Mouse (Mus musculus) neural tube, embryonic 11.5 days (tissue): ENCODE data around the gene Sfxn5. TPM values are rescaled to one million over a fixed set of nuclear protein-coding genes. Genes with fewer than 3 reads are reported as not detected.

Source experiments
- ATAC-seq: fragments of 200-750 bp; cut with Nextera tagmentation; 2 replicates; pipeline ENCODE4 v1.8.0; 2017; ENCODE audit warnings: moderate number of reproducible peaks, mild to moderate bottlenecking, moderate TSS enrichment, moderate library complexity; ENCODE audit not compliant: insufficient read depth, low FRiP score, low TSS enrichment
- DNase-seq: peaks from one replicate; pipeline ENCODE4 v3.0.0-alpha.2; 2015; ENCODE audit warnings: low spot score
- H3K27ac ChIP-seq: fragments of 300-500 bp; sonication (generic); 2 replicates; pipeline ENCODE4 v1.5.1; 2014; ENCODE audit warnings: low read depth, mild to moderate bottlenecking, low read length
- H3K27me3 ChIP-seq: fragments of 300-500 bp; sonication (generic); 2 replicates; pipeline ENCODE4 v1.6.1; 2014; ENCODE audit warnings: mild to moderate bottlenecking, low read length, mixed read lengths; ENCODE audit not compliant: control insufficient read depth, insufficient read depth
- H3K36me3 ChIP-seq: fragments of 300-500 bp; sonication (generic); 2 replicates; pipeline ENCODE4 v1.6.1; 2014; ENCODE audit warnings: mild to moderate bottlenecking, low read length, moderate library complexity, mixed read lengths; ENCODE audit not compliant: control insufficient read depth, insufficient read depth
- H3K4me1 ChIP-seq: fragments of 300-500 bp; sonication (generic); 2 replicates; pipeline ENCODE4 v1.6.1; 2014; ENCODE audit warnings: low read length, mixed read lengths; ENCODE audit not compliant: control insufficient read depth, insufficient read depth
- H3K4me2 ChIP-seq: fragments of 300-500 bp; sonication (generic); 2 replicates; pipeline ENCODE4 v1.6.1; 2014; ENCODE audit warnings: low read depth, mild to moderate bottlenecking, moderate library complexity
- H3K4me3 ChIP-seq: fragments of 300-500 bp; sonication (generic); 2 replicates; pipeline ENCODE4 v1.5.1; 2014; ENCODE audit warnings: low read depth, low read length
- H3K9ac ChIP-seq: fragments of 300-500 bp; sonication (generic); 2 replicates; pipeline ENCODE4 v1.6.1; 2014; ENCODE audit warnings: mild to moderate bottlenecking, low read length
- H3K9me3 ChIP-seq: fragments of 300-500 bp; sonication (generic); 2 replicates; pipeline ENCODE4 v1.6.1; 2016; ENCODE audit warnings: low read length; ENCODE audit not compliant: control insufficient read depth
- WGBS: fragments of 180-500 bp; shearing (Covaris S2); extraction: QIAGEN DNeasy Blood & Tissue Kit; methylation state at CpG from one replicate; pipeline ENCODE4 v1.1.7; 2014; 5-methylcytosine and 5-hydroxymethylcytosine counted together
- polyA plus RNA-seq: library from polyadenylated mRNA; unstranded; fragments of >200 nt; fragmentation: Nextera tagmentation; extraction: Ambion mirVana; gene quantifications from 2 replicates; pipeline ENCODE4 v1.2.1, GENCODE M21; 2014

The Sfxn5 gene
- polyA plus RNA-seq, 1 experiment from 2014 or later, result 5.5 TPM

DNA sequence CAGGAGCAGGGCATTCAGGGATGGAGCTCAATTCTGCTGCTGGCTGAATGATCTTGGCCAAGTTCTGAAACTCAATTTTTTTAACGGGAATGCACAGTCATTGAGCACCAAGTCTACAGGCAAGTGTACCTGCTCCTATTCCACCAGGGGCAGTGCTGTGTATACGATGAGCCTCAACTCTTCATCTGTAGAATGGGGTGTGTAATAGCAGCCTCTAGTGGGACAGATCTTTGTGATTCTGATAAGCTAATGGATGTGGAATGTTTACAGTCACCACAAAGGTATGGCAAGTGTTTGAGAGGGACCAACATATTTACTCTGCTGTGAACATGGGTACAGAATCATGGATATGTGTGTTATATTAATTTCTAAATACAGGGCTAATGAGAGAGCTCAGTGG is 17.0 kb downstream of the Sfxn5 start:
- H3K4me2 ChIP-seq, result no peak overlapping the region
- H3K9me3 ChIP-seq, result no peaks in the 10 kb centered on the region
- DNase-seq (no peak), ATAC-seq (no peak)
- H3K27me3 ChIP-seq, result no peaks in the 10 kb centered on the region
- no peaks in the 10 kb centered on the region for H3K36me3 ChIP-seq
- no peak overlapping the region for H3K27ac ChIP-seq
- no peak overlapping the region for H3K9ac ChIP-seq
- 92% methylated on average over 2 of the region's 2 CpGs for WGBS
- H3K4me3 ChIP-seq, result no peak overlapping the region
- H3K4me1 ChIP-seq, result no peaks in the 10 kb centered on the region; the same call in 1 of the 2 replicates

DNA sequence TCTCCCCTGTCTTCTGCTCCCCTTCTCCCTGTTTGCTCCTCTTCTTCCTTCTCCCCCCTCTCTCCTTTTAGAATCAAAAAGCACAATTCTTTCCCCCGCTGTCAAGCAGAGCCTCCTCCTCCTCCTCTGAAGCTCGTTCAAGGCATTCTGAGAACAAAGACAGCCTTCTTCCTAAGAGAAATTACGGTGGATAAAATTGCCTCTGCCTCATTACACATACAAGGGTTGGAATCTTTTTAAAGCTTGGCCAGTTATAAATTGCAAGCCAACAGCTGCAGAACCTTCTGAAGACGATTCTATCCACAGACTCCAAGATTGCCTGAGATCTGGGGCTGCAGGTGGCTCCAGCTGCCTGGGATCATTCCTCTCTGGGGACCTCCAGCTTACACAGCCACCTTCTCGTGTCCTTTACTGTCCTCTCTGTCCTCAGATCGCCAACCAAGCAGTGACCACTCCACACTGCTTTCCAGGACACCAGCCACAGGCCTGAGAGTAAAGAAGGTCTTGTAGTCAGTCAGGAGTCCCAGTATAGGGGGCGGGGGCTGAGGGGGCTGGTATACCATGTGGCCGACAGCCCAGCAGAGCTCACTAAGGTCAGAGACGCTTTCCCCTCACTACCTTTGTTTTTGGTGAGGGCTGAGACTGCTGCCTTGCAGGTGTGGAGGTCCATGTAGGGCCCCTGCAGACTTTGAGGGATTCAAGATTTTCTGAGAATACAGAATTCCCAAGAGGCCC is 19.0 kb downstream of the Sfxn5 start:
- H3K36me3 ChIP-seq, result no peaks in the 10 kb centered on the region
- ATAC-seq (no peak), DNase-seq (no peak)
- no peak overlapping the region for H3K4me2 ChIP-seq
- H3K4me3 ChIP-seq, result no peak overlapping the region
- H3K27ac ChIP-seq, result no peak overlapping the region
- H3K4me1 ChIP-seq, result no peaks in the 10 kb centered on the region; the same call in 1 of the 2 replicates
- H3K9me3 ChIP-seq, result no peaks in the 10 kb centered on the region
- no peaks in the 10 kb centered on the region for H3K27me3 ChIP-seq
- 29% methylated on average over 9 of the region's 9 CpGs for WGBS
- H3K9ac ChIP-seq, result no peak overlapping the region

GRCm38 (mm10) chr6:85307894-85308293 is 25.3 kb downstream of the Sfxn5 start:
- H3K9ac ChIP-seq, result no peak overlapping the region
- ATAC-seq (no peak), DNase-seq (no peak)
- H3K4me3 ChIP-seq, result no peak overlapping the region
- no peaks in the 10 kb centered on the region for H3K27me3 ChIP-seq
- no peaks in the 10 kb centered on the region for H3K4me1 ChIP-seq
- H3K4me2 ChIP-seq, result no peak overlapping the region
- H3K27ac ChIP-seq, result no peak overlapping the region
- H3K9me3 ChIP-seq, result no peaks in the 10 kb centered on the region
- 84% methylated on average over 4 of the region's 4 CpGs for WGBS
- H3K36me3 ChIP-seq, result no peaks in the 10 kb centered on the region

- ATAC-seq, result no peak
- WGBS, result 87% methylated on average over 3 of the region's 3 CpGs
- H3K27me3 ChIP-seq, result no peaks in the 10 kb centered on the region
These were observed 26.8 kb downstream of the Sfxn5 start for GRCm38 (mm10) chr6:85306375-85306774.

GRCm38 (mm10) chr6:85305826-85306225 is 27.4 kb downstream of the Sfxn5 start:
- Histone ChIP-seq H3K9me3 (no peaks in the 10 kb centered on the region), H3K9ac (no peak overlapping the region), H3K4me3 (no peak overlapping the region), H3K27me3 (no peaks in the 10 kb centered on the region), H3K27ac (no peak overlapping the region), H3K36me3 (no peaks in the 10 kb centered on the region), H3K4me2 (no peak overlapping the region), H3K4me1 (no peaks in the 10 kb centered on the region)
- DNase-seq (no peak), ATAC-seq (no peak)

More at GRCm38 (mm10) chr6:85306375-85306774, 26.8 kb downstream of the Sfxn5 start:
- no peak for DNase-seq
- Histone ChIP-seq H3K9me3 (no peaks in the 10 kb centered on the region), H3K9ac (no peak overlapping the region), H3K4me1 (no peaks in the 10 kb centered on the region), H3K4me3 (no peak overlapping the region), H3K27ac (no peak overlapping the region), H3K36me3 (no peaks in the 10 kb centered on the region), H3K4me2 (no peak overlapping the region)

- Histone ChIP-seq H3K9ac (no peak overlapping the region), H3K9me3 (no peaks in the 10 kb centered on the region), H3K27ac (no peak overlapping the region), H3K4me2 (no peak overlapping the region), H3K4me3 (no peak overlapping the region), H3K36me3 (no peaks in the 10 kb centered on the region), H3K27me3 (no peaks in the 10 kb centered on the region), H3K4me1 (no peaks in the 10 kb centered on the region)
- no peak for ATAC-seq
- DNase-seq, result no peak
- 85% methylated on average over 5 of the region's 5 CpGs for WGBS
These were observed 28.3 kb downstream of the Sfxn5 start for GRCm38 (mm10) chr6:85304966-85305365.

DNA sequence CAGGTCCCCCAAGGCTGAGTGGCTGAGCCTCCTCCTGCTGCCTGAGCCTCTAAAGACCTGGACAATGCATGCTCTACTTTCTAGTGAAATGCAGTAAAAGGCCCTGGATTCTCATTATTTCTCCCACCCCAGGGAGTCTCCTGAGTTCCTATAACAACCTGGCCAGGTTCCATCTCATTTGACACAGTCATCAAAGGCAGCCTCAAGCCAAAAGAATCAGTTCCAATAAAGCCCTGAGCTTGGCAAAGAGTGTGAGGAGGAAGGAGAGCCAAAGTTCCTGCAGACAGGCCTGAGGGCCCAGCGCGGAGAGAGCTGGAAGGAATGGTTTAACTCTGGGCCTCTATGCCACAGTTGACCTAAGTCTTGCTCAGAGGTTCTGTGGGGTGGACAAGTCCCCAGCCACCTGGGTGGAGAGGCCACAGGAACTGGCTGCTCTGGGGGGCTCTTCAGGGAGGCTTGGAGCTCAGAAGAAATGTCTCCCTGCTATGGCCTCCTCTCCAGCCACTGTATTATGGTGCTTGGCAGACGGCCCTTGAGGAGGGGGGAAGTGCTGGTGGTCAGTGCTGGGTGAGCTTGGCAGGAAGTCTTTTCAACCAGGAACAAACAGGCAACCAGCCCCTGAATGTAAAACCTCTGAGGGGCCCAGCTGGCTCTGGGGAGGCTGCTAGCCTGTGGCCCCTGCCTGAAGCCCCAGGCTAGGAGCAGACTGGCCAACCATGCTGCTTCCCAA is 30.7 kb downstream of the Sfxn5 start:
- Histone ChIP-seq H3K9me3 (no peaks in the 10 kb centered on the region), H3K27me3 (no peaks in the 10 kb centered on the region), H3K36me3 (no peaks in the 10 kb centered on the region), H3K4me2 (no peak overlapping the region), H3K4me1 (no peaks in the 10 kb centered on the region), H3K27ac (no peak overlapping the region), H3K4me3 (no peak overlapping the region), H3K9ac (no peak overlapping the region)
- 73% methylated on average over 3 of the region's 3 CpGs for WGBS
- no peak for DNase-seq
- no peak for ATAC-seq

- WGBS, result 73% methylated on average over 7 of the region's 7 CpGs
- Histone ChIP-seq H3K9ac (no peak overlapping the region), H3K27me3 (no peaks in the 10 kb centered on the region), H3K36me3 (no peaks in the 10 kb centered on the region), H3K4me3 (no peak overlapping the region), H3K27ac (no peak overlapping the region), H3K4me1 (peaks cover 8% of the 10 kb centered on the region; the same call in 1 of the 2 replicates), H3K4me2 (no peak overlapping the region), H3K9me3 (no peaks in the 10 kb centered on the region)
- ATAC-seq (no peak), DNase-seq (no peak)
These were observed 37.6 kb downstream of the Sfxn5 start for GRCm38 (mm10) chr6:85295384-85296167.
